Mouse (Mus musculus) right cerebral cortex, adult 2 months (tissue): Measurements from ENCODE around the gene Tmem108.
"Not testable (repeated sequence)": the region's sequence is repeated elsewhere in the genome, so short reads cannot be mapped to it uniquely, and the experiment has no call there.

Source experiments
- DNase-seq, 2 experiments: peaks; one replicate each; pipeline ENCODE4 v3.0.0; 2021 to 2022; ENCODE audit warnings: low spot score in 2 of 2

The Tmem108 gene

DNA sequence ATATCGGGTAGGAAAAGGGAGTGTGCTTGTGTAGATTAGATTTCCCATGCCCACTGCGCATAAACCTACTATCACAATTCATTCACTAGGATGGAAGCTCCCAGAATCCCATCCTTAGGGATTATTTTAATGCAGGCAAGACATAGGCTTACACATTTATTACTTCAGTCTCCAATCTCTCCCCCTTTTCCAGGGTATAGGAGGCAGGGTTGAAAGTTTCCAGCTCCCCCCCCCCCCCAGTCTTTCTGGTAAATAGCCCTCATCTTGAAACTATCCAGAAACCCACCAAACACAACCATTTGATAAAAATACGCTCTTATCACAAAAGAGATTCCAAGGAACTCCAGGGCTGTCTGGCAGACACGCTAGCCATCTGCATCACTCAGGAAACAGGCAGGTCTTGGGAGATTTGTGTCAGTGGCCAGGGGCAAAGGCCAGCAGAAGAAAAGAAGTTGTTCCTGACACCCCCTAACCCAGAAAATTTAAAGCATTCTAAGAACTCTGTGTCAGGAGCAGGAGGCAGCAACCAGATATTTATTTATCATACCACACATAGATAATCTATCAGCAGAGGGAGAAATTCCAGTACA is 79.8 kb downstream of the Tmem108 start:
- no peak for DNase-seq

DNA sequence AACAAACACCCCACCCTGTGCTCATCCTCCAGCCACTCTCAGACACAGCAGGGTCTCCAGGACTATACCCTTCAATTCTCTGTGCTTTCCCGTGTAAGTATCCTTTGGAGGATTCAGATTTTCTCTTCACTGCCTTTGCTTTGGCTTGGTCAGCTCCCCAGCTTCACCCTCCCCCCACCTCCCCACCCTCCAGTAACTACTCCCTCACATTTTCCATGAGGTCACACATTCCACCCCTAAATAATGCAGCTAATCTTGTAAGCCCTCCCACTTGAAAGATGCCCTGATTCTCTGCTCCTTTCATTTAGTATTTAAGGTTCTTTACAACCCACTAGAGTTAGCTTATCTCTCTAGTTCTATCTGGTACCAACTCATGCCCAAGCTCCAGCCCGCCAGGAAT is 82.4 kb downstream of the Tmem108 start:
- no peak for DNase-seq

DNA sequence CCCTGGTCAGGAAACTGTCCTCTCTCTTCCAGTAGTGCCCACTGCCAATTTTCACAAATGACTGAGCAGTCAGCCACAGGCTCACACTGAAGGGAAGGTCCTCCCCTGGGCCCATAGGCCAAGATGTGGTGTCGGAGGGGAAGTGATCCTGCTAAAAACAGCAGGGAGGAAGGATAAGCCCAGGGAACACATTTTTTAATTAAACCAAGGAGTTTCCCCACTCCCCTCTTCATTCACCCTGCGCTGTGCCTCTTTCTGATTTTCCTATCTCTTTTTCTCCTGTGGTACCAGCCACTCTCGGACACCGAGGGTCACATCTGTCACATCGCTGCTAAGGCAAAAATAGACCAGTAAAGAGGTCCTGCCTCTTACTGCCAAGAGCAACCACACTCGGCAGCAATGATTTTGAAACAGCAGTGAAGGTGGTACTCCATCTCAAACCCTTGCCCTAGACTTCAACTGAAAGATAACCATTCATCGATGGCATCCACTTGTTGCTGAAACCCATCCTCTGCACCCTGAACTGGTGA is 83.0 kb downstream of the Tmem108 start:
- DNase-seq, result no peak

DNA sequence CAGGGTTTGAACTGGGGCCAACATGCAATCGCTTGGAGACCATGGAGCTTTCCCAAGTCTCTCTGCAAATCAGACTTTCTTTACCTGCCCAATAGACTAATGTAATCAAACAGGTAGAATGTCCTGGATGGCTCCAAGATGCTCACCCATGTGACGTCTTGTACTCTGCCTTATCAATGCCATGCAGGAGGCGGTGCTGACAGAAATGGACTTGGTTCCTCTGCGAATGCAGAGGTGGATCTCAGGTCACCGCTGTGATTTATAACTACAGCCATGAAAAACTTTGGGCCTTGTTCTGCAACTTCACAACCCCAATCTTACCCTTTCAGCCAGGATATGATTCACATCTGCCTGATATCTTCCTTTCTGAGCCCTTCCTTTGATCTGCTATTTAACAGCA is 83.8 kb downstream of the Tmem108 start:
- no peak for DNase-seq

DNA sequence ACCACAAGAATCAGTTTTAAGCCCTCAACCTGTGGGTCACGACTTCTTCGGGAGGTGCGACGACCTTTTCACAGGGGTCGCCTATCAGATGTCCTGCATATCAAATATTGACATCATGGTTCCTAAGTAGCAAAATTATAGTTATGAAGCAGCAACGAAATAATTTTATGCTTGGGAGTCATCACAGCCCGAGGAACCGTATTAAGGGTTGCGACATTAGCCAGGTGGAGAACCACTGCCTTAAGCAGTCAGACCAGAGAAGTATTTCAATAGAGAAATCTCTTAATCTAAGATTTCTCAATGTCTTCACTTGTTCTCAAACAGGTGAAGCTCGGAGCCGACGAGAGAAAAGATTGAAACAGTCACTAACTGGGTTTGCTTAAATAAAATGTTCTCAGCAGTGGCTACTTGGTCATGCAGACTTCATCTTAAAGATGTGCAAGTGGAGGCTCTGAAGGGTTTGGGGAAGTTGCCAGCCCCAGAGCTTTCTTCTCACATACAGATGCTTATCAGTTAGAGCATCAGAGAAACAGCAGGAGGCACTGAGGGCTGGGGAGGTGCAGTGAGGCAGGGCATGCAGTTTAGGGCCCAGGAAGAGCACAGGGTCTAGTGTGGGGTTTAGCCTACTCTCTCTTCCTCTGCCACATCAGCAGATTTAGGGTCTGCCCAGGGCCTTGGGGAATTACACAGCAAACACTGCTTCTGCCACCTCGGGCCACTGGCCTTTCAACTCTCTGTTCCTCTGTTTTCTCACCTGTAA is 85.7 kb downstream of the Tmem108 start:
- DNase-seq, result no peak

DNA sequence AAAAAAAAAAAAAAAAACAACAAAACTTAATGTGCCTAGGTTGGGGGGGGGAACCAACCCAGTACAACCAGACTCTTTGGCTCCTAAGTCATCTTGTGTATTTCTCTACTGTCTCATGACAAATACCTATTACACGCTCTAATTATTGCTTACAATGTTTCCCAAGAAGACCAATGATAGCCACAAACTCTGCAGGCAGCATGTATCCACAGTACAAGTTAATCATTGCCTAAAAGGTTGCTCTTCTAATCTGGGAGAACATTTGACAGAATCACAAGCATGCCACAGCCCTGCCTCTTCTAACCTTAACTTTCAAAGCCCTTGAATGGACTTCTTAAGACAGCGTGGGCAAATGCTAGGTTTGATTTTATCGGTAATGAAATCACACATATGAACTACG is 88.8 kb downstream of the Tmem108 start:
- no peak for DNase-seq

DNA sequence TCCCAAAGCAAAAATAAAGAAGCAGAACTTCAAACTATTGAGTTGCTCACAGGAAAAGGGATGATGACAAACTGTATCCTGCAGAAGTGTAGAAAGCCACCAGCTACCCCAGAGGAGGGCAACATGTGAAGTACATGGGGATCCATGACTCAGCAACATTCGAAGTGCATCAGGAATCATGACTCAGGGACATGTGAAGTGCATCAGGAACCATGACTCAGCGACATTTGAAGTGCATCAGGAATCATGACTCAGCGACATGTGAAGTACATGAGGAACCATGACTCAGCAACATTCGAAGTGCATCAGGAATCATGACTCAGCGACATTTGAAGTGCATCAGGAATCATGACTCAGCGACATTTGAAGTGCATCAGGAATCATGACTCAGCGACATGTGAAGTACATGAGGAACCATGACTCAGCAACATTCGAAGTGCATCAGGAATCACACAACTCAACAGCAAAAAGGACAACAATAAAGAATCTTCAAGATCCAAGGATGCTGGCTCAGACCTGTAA is 91.0 kb downstream of the Tmem108 start:
- not testable (repeated sequence) for DNase-seq

DNA sequence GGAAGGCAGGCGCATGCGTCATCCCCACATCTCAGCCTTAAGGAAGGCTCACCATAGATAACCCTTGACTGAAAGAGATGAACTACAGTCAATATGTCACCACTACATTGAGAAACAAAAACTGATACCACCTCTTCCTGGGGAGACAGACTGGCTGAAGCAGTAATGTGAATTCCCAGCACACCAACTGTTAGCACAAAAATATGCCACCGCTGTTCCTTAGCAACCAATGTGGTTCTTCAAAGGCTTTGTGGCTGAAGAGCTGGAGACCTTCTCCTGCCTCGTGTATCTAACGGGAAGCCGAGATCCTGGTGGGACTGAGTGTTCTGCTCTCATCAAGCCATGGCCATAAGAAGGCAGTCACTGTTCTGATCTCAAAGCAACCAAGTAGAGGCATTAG is 92.8 kb downstream of the Tmem108 start:
- DNase-seq, result no peak

DNA sequence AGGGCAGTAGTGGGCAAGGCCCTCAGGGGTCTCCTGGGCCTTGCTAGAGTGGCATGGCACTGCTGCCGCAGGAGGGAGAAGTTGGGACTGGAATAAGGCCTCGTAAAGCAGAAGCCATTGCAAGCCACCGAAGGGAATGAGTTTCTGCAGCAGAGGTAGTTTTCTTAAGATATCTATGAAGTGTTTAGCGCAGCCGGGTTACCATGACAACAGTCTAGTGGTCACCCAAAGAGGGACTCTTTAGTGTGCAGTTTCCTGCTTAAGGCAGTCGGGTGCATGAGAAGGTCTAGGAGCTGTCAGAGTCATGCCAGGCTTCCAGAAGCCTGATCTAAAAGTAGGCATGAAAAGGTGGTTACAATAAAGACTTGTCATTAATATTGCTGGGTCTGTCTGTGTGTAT is 95.8 kb downstream of the Tmem108 start:
- no peak for DNase-seq

DNA sequence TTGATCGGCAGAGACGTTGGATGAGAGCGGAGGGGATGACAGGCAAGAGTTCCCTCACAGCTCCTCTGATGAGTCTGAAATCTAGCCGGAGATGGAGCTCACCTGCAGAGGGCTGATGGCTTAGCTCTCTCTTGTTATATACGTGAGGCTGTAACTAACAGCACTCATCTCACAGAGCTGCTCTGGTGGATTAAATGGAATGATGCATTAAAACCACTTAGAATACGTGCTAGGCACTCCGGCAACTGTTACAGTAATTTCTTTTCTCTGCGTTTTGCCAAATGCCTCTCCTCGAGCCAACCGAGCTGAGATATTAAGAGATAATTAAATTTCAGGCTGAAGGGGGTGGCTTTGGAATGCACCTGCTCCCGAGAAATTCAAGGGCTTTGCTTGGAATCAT is 97.5 kb downstream of the Tmem108 start:
- DNase-seq, result no peak

DNA sequence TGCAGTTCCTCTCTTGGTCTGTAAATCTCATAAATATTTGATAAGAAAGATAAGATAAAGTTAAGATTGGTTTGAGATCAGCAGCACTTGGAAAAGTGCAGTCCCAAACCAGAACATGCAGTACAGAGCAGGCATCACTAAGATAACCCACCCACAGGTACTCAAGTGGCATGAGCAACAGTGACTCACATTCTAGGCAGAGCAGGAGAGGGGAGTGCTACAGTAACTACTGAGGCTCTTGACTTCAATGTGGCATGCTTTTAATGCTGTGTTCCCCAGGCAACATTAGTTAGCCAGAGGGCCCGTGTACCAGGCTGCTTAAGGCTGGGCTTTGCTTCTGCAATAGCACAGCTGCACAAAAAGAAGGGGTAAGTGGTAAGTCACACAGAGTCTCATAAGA is 99.8 kb downstream of the Tmem108 start:
- no peak for DNase-seq

DNA sequence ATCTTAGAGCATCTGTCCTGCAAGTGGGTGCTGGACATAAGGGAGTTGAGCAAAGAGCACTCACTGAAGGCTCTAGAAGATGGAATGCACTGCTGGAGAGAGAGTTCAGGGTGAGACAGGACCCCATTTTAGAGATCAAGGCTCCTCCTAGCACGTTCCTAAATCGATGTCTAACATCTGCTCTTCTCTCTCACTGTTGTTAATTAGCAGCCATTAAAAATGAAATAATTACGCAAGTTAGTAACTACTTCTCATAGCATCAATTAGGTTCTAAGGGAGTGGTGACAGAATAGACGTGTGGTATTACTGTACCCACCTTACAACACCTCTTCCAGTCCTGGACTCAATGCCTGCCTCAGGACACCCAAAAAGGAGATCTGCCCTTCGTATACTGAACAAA is 103.7 kb downstream of the Tmem108 start:
- no peak for DNase-seq

DNA sequence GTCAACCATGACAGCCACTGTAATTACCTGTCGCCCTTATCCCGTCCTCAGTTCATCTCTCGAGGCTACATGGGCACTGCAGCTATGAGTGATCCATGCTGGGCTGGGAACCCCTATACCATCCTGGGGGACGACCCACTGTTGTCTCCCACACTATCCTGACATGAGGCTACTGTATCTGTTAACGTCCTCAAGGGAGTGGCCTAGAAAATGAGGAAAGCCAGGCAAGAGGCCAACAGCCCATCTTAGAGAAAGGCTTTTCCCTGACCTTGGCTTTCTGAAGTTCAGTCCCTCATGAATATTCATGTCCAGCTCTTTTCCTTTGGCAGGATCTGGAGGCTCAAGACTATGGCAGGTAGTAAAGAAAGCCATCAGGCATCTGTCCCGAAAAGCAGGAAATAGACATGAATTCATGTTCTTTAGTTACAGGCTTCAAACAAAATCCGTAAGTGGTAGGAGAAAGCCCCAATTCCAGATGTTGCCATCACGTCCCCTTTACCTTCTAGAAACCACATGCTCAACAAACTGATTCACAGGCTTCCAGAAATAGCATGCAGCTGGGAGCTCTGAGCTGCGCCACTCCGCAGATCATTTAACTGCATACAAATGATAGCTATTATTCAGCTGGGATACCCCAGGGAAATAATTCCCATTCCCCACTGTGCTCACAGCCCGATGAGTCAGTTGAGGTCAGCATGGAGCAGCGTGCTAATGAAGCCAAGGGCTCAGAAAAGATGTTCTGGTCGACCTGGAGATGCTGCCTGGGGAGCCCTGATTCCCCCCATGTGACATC is 104.3 kb downstream of the Tmem108 start:
- no peak for DNase-seq

DNA sequence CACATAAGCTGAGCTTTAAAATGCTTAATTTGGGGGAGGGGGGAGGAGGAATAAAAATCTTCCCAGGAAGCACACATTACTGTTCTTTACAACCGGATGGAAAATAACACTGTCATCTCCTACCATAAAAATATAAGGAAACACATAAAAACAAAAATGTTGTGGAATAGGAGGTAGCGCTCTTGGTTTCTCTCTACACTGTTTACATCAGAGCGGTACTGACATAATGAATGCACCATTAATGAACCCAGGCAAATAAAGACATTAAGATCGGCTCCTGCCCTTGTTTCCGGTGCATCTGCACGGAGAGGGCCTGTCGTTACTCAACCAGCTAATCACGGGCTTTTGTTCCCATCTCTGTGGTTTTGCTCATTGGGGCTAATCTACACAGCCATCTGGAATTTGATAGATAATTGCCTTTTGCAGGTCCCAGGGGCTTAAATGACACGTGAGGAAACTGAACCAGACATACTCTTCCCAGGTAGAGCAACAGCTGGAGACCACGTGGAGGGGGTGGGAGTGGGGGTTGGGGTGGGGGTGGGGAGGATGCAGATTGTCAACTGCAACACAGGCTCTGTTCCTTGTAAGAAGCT is 107.5 kb downstream of the Tmem108 start:
- no peak for DNase-seq

DNA sequence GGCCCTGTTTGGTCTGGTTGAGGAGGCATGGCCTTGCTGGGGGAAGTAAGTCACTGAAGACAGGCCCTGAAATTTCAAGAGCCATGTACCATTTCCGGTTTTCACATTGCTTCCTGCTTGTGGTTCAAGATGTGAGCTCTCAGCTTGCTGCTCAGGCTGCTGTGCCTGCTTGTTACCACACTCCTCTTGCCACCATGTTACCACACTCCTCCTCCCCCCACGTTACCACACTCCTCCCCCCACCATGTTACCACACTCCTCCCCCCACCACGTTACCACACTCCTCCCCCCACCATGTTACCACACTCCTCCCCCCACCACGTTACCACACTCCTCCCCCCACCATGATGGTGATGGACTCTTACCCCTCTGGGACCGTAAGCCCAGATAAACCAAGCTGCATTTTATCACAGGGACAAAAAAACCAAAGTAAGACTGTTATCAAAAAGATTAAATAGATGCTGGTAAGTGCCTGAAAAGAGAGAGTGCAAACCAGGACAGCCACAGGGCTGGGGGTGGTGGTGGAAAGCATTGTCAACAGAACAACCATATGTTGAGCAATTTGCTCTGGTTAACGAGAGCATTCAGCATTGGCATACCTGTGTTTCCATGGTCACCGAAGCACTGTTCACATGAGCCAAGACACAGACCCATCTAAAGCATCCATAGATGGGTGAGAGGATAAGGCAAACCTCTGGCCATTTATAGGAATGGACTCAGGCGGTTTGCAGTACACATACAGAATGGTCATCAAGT is 109.3 kb downstream of the Tmem108 start:
- DNase-seq, result peak; percentile 48 to 50

DNA sequence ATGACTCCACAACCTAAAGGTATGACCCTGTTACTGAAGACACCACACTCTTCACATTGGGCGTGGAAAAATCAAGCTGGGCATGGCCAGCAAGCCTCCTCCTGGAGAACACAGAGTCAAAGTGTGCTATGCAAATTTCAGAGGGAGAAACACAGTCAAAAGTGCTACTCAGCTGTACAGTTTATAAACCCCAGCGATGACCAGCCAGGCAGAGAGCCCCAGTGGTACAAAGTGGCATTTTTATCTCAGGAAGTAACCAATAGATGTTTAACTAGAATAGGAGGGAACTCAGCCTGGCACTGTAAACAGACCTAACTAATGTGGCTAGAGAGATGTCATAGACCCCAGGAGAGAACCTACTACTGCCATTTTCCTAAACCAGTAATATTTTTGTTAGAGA is 115.0 kb downstream of the Tmem108 start:
- DNase-seq, result no peak

DNA sequence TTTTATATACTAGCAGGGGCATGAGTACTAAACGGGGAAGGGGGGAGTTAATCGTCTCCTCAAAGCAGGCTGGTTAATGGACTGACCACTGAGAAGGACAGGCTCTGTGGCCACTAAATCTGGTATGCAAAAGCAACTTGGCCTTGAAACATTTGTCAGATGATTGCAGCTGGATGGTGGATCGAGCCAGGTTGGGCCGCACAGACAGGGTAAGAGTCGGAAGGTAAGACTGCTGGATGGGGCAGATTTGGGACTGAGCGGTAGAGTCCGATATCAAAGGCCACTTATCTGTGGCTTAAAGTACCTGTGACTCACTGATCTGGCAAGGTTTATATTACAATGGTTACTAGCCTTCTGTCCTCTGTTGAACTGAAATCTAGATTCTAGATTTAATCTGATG is 115.9 kb downstream of the Tmem108 start:
- no peak for DNase-seq

DNA sequence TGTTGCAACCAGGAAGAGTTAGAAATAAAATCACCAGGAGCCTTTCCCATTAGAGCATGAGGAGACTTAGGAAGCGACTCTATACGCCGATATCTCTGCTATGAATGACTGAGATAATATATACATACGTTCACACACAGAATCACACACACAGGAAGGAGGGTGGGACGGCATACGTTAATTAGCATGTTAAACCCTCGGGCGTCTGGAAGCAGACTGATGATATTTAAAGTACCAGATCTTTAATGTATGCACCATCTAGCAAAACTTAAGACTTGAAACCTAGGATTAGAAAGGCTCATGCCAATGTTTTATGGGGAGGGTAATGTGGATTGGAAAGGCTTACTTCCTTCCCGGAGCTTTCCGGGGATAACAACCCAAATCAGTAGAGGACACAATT is 119.3 kb downstream of the Tmem108 start:
- DNase-seq, result no peak

DNA sequence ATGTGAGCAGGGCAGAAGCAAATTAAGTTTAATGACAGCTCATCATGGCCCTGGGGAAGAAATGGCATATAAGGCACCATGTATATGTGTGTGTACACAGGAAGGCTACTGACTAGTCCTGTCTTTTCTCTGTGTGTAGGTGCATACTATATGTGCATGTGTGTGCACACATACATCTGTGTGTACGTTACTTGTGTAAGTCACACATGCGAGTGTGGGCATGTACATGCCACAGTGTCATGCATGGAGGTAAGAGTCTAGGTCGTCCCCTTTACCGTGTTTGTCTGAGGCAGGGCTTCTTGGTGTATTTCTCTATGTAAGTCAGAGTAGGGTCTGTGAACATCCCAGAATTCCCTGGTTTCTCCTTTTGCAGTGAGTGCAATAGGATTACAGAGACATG is 120.3 kb downstream of the Tmem108 start:
- DNase-seq, result no peak

DNA sequence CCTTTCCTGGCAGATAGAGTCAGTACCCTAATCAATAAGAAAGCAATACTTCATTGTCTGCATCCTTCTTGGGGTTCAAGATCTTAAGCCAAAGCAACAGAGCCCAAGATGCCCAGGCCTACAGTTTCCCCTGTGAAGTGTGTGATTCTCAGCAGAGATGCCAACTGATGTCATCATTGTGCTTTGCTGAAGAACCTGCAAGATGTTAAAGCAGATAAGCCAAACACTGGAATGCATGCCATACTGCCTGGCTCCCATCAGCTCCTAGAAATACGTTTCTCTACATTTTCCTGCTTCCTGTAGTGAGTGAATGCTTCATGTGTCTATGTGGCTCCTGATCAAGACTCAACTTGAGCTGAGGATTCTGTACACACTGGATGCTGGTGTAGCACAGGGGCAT is 122.2 kb downstream of the Tmem108 start:
- DNase-seq, result no peak

DNA sequence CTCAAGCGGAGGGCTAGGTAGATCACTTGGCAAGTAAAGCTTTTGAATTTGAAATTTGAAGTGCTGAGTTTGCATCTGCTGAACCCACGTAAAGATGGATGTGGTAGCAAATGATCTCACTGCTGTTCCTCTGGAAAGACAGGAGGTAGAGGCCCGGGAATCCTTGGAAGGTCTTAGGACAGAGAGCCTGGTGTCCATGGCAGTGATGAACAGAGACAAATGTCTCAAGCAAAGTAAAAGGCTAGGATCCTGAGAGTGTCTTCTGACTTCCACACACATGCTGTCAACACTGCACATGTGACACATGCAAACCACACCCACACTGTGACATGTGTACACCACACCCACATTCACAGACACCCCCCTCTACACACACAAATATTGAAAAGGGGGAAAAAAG is 124.2 kb downstream of the Tmem108 start:
- DNase-seq, result no peak
